Mouse (Mus musculus) lung, embryonic 14.5 days (tissue): ENCODE data around the gene Crebrf. TPM values are rescaled to one million over a fixed set of nuclear protein-coding genes. Genes with fewer than 3 reads are reported as not detected.

Experiments used
- ATAC-seq: fragments of 200-750 bp; cut with Nextera tagmentation; 2 replicates; pipeline ENCODE4 v1.8.0; 2017; ENCODE audit warnings: mild to moderate bottlenecking, moderate TSS enrichment, moderate library complexity; ENCODE audit not compliant: insufficient read depth
- DNase-seq: peaks from one replicate; pipeline ENCODE4 v3.0.0-alpha.2; 2015
- H3K27ac ChIP-seq: fragments of 300-500 bp; sonication (generic); 2 replicates; pipeline ENCODE4 v1.5.1; 2014; ENCODE audit warnings: low read depth, mild to moderate bottlenecking, moderate library complexity
- H3K27me3 ChIP-seq: fragments of 300-500 bp; sonication (generic); 2 replicates; pipeline ENCODE4 v1.6.1; 2014; ENCODE audit warnings: low read length, control low read depth; ENCODE audit not compliant: insufficient read depth
- H3K36me3 ChIP-seq: fragments of 300-500 bp; sonication (generic); 2 replicates; pipeline ENCODE4 v1.6.1; 2014; ENCODE audit warnings: control low read depth; ENCODE audit not compliant: insufficient read depth
- H3K4me1 ChIP-seq: fragments of 300-500 bp; sonication (generic); 2 replicates; pipeline ENCODE4 v1.6.1; 2014; ENCODE audit warnings: antibody characterized with exemption, control low read depth; ENCODE audit not compliant: insufficient read depth
- H3K4me2 ChIP-seq: fragments of 300-500 bp; sonication (generic); 2 replicates; pipeline ENCODE4 v1.6.1; 2014; ENCODE audit warnings: mild to moderate bottlenecking
- H3K4me3 ChIP-seq: fragments of 300-500 bp; sonication (generic); 2 replicates; pipeline ENCODE4 v1.5.1; 2014; ENCODE audit warnings: low read depth, low read length
- H3K9ac ChIP-seq: fragments of 300-500 bp; sonication (generic); 2 replicates; pipeline ENCODE4 v1.6.1; 2014
- H3K9me3 ChIP-seq: fragments of 300-500 bp; sonication (generic); 2 replicates; pipeline ENCODE4 v1.6.1; 2016; ENCODE audit warnings: low read depth, low read length, control low read depth
- CTCF ChIP-seq: IDR thresholded peaks from 2 replicates; pipeline ENCODE4 v1.5.1; 2016; ENCODE audit warnings: antibody characterized with exemption, low read depth
- WGBS: fragments of 180-500 bp; shearing (Covaris S2); extraction: QIAGEN DNeasy Blood & Tissue Kit; methylation state at CpG from one replicate; pipeline ENCODE4 v1.1.7; 2014; 5-methylcytosine and 5-hydroxymethylcytosine counted together
- polyA plus RNA-seq: library from polyadenylated mRNA; unstranded; fragments of >200 nt; fragmentation: Nextera tagmentation; extraction: Ambion mirVana; gene quantifications from 2 replicates; pipeline ENCODE4 v1.2.1, GENCODE M21; 2014

Crebrf gene
- polyA plus RNA-seq, 1 experiment from 2014 or later: 5.6 TPM

DNA sequence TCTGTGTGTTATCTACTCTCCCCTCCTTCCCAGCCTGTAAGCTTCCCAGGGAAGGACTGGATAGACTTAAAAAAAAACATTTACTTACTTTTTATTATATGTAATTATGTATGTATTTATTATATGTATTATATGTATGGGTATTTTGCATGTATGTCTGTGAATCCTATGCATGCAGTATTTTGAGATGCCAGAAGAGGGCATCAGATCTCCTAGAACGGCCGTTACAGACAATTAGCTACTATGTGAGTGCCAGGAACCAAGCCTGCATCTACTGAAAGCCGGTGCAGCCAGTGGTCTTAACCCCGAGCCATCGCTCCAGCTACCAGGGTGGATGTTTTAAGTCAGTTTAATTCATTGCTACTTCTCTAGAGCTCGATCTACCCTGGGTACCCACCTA, 34.2 kb upstream of the Crebrf start:
- H3K27me3 ChIP-seq: no peaks in the 10 kb centered on the region
- peaks cover 6% of the 10 kb centered on the region; the same call in 1 of the 2 replicates for H3K4me1 ChIP-seq
- 84% methylated on average over 6 of the region's 6 CpGs for WGBS
- ATAC-seq: no peak
- no peak overlapping the region for H3K27ac ChIP-seq
- no peak overlapping the region for H3K4me3 ChIP-seq
- H3K36me3 ChIP-seq: peaks cover 8% of the 10 kb centered on the region; the same call in 1 of the 2 replicates
- H3K9me3 ChIP-seq: no peaks in the 10 kb centered on the region
- peak; percentile 17; the same call in 1 of the 2 replicates for TF ChIP-seq CTCF
- no peak for DNase-seq
- H3K4me2 ChIP-seq: no peak overlapping the region
- no peak overlapping the region for H3K9ac ChIP-seq

DNA sequence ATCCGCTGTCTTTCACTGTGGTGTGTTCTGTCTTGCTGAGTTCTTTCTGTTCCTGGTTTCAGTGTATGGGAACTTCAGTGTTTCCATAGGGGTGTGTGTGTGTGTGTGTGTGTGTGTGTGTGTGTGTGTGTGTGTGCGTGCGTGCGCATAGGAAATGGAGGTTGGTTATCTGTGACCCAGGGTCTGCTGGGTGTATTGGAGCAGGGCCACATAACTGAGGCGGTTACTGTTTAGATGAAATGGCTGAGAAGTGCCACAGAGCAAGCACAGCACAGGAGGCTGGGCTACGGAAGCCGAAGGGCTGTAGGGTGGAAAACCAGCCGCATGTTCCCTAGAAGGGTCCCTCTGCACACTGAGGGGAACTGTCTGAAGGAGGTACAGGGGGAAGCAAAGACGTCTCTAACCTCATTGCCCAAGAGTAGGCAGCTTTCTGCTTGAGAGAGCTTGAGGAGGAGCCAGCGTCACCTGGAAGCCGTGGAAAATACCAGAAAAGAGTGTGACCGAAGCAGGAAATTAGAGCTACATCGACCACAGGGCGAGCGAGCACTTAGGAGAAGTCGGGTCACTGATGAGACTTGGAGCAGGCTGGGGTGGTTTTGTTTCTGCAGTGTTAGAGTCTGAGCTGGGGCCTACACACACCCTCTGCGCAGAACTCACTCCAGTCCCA, 29.0 kb upstream of the Crebrf start:
- no peaks in the 10 kb centered on the region for H3K9me3 ChIP-seq
- no peak for TF ChIP-seq CTCF
- H3K4me3 ChIP-seq: no peak overlapping the region
- no peak overlapping the region for H3K27ac ChIP-seq
- DNase-seq (no peak), ATAC-seq (no peak)
- H3K4me2 ChIP-seq: no peak overlapping the region
- H3K36me3 ChIP-seq: peaks cover 8% of the 10 kb centered on the region; the same call in 1 of the 2 replicates
- no peak overlapping the region for H3K9ac ChIP-seq
- 85% methylated on average over 17 of the region's 17 CpGs for WGBS
- no peaks in the 10 kb centered on the region for H3K27me3 ChIP-seq
- no peaks in the 10 kb centered on the region for H3K4me1 ChIP-seq

DNA sequence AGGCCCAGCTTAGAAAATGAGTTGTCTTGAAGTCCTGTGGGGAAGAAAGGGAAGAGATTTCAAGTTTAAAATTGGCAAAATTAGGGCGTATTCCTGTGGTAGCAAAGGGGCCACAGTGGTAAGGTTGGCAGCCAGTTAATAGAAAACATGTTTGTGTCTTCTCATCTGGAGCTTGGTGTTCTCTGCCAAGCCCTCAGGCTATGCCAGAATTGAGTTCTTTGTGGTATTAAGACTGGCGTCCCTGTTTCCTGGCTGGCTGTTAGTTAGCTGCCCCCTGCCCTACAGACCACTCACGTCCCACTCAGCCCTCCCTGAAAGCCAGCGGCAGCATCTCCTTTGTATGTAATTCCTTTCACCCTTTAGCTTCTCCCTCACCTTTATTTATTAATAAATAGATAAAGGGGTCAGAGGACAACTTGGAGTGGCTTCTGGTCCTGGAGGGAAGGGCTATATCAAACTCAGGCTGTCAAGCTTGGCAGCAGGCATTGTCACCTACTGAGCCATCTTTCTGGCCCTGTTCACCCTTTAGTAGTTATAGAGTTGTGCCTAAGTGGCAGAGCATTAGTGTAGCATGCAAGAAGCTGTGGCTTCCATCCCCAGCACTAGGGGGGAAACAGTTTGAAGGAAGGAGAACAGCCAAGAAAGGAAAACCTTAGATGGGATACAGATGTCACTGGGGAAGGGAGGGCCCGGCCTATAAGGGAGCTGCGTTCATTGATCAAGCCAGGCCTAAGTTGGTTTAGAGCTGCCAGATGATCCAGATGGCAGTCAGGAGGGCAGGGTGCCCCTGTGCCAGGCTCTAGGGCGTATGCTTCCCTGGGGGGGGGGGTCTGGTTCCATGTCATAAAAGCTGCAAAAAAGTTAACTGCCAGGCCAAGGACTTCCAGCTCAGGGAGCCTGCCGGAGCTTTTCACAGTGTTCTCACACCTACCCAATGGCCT, 26.4 kb upstream of the Crebrf start:
- no peak for TF ChIP-seq CTCF
- Histone ChIP-seq H3K4me1 (no peaks in the 10 kb centered on the region), H3K36me3 (peaks cover 5% of the 10 kb centered on the region; the same call in 1 of the 2 replicates), H3K4me2 (no peak overlapping the region), H3K27ac (no peak overlapping the region), H3K27me3 (no peaks in the 10 kb centered on the region), H3K9me3 (no peaks in the 10 kb centered on the region), H3K4me3 (no peak overlapping the region), H3K9ac (no peak overlapping the region)
- ATAC-seq (no peak), DNase-seq (no peak)
- 66% methylated on average over 8 of the region's 8 CpGs for WGBS

DNA sequence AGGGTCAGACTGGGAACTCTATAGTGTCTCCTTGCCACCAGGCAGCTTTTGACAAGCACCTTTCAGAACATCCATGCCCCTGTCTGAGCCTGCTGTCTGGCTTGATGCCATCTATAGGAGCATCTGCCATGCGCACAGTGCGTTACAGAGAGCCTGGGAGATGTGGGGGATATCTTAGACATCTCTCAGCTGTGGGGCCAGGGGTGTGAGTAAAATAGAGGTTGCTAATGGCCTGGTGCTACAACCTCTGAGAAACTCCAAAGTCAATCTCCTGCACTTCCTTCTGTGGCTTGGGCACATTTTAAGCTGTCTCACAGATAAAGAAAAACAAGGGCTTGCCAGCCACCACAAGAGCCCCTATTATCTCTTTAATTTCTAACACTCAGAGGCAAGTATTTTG, 25.6 kb upstream of the Crebrf start:
- H3K9ac ChIP-seq: no peak overlapping the region
- no peaks in the 10 kb centered on the region for H3K27me3 ChIP-seq
- no peak overlapping the region for H3K4me2 ChIP-seq
- no peak for TF ChIP-seq CTCF
- ATAC-seq (no peak), DNase-seq (no peak)
- H3K9me3 ChIP-seq: no peaks in the 10 kb centered on the region
- H3K27ac ChIP-seq: no peak overlapping the region
- no peaks in the 10 kb centered on the region for H3K4me1 ChIP-seq
- 0 out of 2 replicates have a peak, but pooled peaks cover under 1% of the 10 kb centered on the region for H3K36me3 ChIP-seq
- no peak overlapping the region for H3K4me3 ChIP-seq
- 57% methylated on average over 2 of the region's 2 CpGs for WGBS

DNA sequence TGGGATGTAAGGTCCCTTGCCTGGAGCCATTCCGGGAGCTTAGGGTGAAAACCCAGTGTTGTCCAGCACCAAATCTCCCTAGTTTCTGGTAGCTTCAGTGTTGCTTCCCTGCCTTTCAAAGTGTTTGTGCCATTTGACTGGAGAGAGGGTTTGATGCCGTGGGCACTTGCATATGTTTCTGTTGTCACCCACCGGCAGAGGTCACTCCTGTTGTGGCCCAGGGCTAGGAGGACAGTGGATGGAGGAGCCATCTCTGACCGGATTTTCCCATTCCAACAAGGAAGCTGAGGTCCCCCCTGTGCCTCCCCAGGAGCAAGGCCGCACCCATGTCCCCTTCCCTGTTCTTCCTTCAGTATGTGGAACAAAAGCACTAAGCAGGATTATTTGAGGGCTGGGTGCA, 25.2 kb upstream of the Crebrf start:
- WGBS: 79% methylated on average over 5 of the region's 5 CpGs
- no peak for TF ChIP-seq CTCF
- Histone ChIP-seq H3K4me1 (no peaks in the 10 kb centered on the region), H3K27ac (no peak overlapping the region), H3K9ac (no peak overlapping the region), H3K4me3 (no peak overlapping the region), H3K36me3 (peaks cover under 1% of the 10 kb centered on the region; the same call in 1 of the 2 replicates), H3K4me2 (no peak overlapping the region), H3K9me3 (no peaks in the 10 kb centered on the region), H3K27me3 (no peaks in the 10 kb centered on the region)
- ATAC-seq (no peak), DNase-seq (no peak)

DNA sequence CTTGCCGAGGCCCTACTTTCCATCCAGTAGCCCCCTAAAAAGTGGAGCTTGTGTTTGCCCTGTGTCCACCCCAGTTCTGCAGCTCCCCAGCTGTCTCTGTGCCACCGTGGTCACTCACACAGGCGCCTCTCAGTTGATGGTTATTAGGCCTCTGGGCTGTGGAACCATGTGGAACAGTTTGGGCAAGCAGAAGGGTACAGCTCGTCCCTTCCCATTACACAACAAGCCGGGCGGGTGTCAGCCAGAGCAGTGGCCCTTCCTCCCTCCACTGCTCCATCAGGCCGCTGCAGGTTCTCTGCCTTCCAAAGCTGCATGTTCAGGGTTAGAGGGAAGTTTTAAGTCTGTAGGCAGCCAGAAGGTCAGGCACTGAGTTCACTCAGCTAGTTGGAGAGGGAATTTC, 24.3 kb upstream of the Crebrf start:
- Histone ChIP-seq H3K27me3 (no peaks in the 10 kb centered on the region), H3K9me3 (no peaks in the 10 kb centered on the region), H3K4me3 (no peak overlapping the region), H3K9ac (no peak overlapping the region), H3K36me3 (peaks cover 6% of the 10 kb centered on the region; the same call in 1 of the 2 replicates), H3K4me1 (no peaks in the 10 kb centered on the region), H3K4me2 (no peak overlapping the region), H3K27ac (no peak overlapping the region)
- DNase-seq: no peak
- 82% methylated on average over 7 of the region's 7 CpGs for WGBS
- TF ChIP-seq CTCF: no peak
- no peak for ATAC-seq

DNA sequence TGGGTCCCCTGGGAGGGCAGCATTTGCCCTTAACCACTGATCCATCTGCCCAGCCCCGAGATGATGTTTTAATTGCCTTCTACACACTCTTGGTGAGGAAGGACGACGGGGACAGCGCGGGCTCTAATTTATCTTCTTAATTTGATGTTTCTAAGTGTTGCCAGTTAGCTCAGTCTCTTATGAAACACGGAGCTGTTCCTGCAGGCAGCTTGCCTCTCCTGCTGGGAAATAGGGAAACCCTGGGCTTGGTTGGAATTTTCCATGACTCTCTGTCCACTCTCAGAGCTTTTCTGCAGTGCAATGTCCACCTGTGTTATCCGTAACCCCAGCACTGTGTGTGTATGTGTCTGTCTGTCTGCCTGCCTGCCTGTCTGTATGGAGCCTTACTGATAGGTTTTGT, 22.0 kb upstream of the Crebrf start:
- H3K4me2 ChIP-seq: no peak overlapping the region
- 68% methylated on average over 7 of the region's 7 CpGs for WGBS
- no peak overlapping the region for H3K4me3 ChIP-seq
- H3K27ac ChIP-seq: no peak overlapping the region
- no peaks in the 10 kb centered on the region for H3K27me3 ChIP-seq
- H3K9me3 ChIP-seq: no peaks in the 10 kb centered on the region
- TF ChIP-seq CTCF: no peak
- H3K9ac ChIP-seq: no peak overlapping the region
- no peaks in the 10 kb centered on the region for H3K4me1 ChIP-seq
- ATAC-seq: no peak
- peaks cover 17% of the 10 kb centered on the region; the same call in 1 of the 2 replicates for H3K36me3 ChIP-seq
- DNase-seq: no peak
